Mouse (Mus musculus) ES-E14 (cell line): ENCODE data around the gene C730034F03Rik.

Source experiments
- HCFC1 ChIP-seq: IDR thresholded peaks from 2 replicates; pipeline ENCODE4 v1.6.1; 2012; ENCODE audit warnings: low read length, inconsistent platforms, borderline replicate concordance; ENCODE audit not compliant: insufficient read depth
- MAFK ChIP-seq: IDR thresholded peaks from 2 replicates; pipeline ENCODE4 v1.6.1; 2014; ENCODE audit warnings: mild to moderate bottlenecking, low read depth, low read length, inconsistent platforms; ENCODE audit not compliant: insufficient read depth

DNA sequence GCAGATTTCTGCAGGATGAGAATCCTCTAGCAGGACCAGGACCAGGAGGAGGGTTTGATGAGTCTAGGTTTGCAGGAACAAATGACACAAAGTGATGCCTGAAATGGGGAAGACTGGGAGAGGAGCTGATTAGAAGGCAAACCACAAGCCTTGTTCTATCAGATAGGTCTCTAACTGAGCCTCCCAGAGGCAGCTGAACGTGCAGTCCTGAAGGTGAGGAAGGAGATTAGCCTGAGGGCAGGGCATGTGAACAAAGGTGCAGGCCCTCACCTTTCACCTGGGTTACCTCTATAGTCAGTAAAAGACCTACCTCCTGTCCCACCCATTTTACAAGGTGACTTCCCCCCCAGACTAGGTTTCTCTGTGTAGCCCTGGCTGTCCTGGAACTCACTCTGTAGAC, 29.7 kb upstream of the C730034F03Rik start:
- TF ChIP-seq HCFC1 (no peak), MAFK (no peak)
